Mouse (Mus musculus) intestine, postnatal 0 days (tissue): Measurements from ENCODE around the gene Fbxw11. TPM values are rescaled to one million over a fixed set of nuclear protein-coding genes. Genes with fewer than 3 reads are reported as not detected.

Experiments used
- ATAC-seq: fragments of 200-750 bp; cut with Nextera tagmentation; 2 replicates; pipeline ENCODE4 v1.8.0; 2017; ENCODE audit warnings: mild to moderate bottlenecking, moderate TSS enrichment, moderate library complexity
- H3K27ac ChIP-seq: fragments of 300-500 bp; sonication (generic); 2 replicates; pipeline ENCODE4 v1.5.1; 2014; ENCODE audit warnings: mild to moderate bottlenecking, low read depth, low read length, moderate library complexity
- H3K27me3 ChIP-seq: fragments of 300-500 bp; sonication (generic); replicated peaks from 2 replicates; pipeline ENCODE4 v1.6.1; 2014; ENCODE audit warnings: low read length, mixed read lengths; ENCODE audit not compliant: control insufficient read depth, insufficient read depth
- H3K36me3 ChIP-seq: fragments of 300-500 bp; sonication (generic); 2 replicates; pipeline ENCODE4 v1.6.1; 2014; ENCODE audit warnings: mild to moderate bottlenecking, moderate library complexity; ENCODE audit not compliant: control insufficient read depth, insufficient read depth
- H3K4me1 ChIP-seq: fragments of 300-500 bp; sonication (generic); replicated peaks from 2 replicates; pipeline ENCODE4 v1.6.1; 2014; ENCODE audit warnings: antibody characterized with exemption, low read length, mixed read lengths; ENCODE audit not compliant: control insufficient read depth, insufficient read depth
- H3K4me2 ChIP-seq: fragments of 300-500 bp; sonication (generic); replicated peaks from 2 replicates; pipeline ENCODE4 v1.6.1; 2014; ENCODE audit warnings: low read depth, mild to moderate bottlenecking, moderate library complexity
- H3K4me3 ChIP-seq: fragments of 300-500 bp; sonication (generic); 2 replicates; pipeline ENCODE4 v1.5.1; 2014; ENCODE audit warnings: low read depth, low read length
- H3K9ac ChIP-seq: fragments of 300-500 bp; sonication (generic); 2 replicates; pipeline ENCODE4 v1.6.1; 2014; ENCODE audit warnings: mild to moderate bottlenecking, low read depth, low read length
- H3K9me3 ChIP-seq: fragments of 300-500 bp; sonication (generic); 2 replicates; pipeline ENCODE4 v1.6.1; 2016; ENCODE audit warnings: mixed run types; ENCODE audit not compliant: control insufficient read depth
- CTCF ChIP-seq: sonication (generic); IDR thresholded peaks from 2 replicates; pipeline ENCODE4 v1.5.1; 2016; ENCODE audit warnings: low read depth, mild to moderate bottlenecking, control low read depth, antibody characterized with exemption, moderate library complexity
- WGBS: fragments of 180-500 bp; shearing (Covaris S2); extraction: QIAGEN DNeasy Blood & Tissue Kit; methylation state at CpG from one replicate; pipeline ENCODE4 v1.1.7; 2014; 5-methylcytosine and 5-hydroxymethylcytosine counted together
- polyA plus RNA-seq: library from polyadenylated mRNA; unstranded; fragments of >200 nt; fragmentation: Nextera tagmentation; extraction: Ambion mirVana; gene quantifications from 2 replicates; pipeline ENCODE4 v1.2.1, GENCODE M21; 2015

Fbxw11 gene
- polyA plus RNA-seq, 1 experiment from 2014 or later = 33.8 TPM

DNA sequence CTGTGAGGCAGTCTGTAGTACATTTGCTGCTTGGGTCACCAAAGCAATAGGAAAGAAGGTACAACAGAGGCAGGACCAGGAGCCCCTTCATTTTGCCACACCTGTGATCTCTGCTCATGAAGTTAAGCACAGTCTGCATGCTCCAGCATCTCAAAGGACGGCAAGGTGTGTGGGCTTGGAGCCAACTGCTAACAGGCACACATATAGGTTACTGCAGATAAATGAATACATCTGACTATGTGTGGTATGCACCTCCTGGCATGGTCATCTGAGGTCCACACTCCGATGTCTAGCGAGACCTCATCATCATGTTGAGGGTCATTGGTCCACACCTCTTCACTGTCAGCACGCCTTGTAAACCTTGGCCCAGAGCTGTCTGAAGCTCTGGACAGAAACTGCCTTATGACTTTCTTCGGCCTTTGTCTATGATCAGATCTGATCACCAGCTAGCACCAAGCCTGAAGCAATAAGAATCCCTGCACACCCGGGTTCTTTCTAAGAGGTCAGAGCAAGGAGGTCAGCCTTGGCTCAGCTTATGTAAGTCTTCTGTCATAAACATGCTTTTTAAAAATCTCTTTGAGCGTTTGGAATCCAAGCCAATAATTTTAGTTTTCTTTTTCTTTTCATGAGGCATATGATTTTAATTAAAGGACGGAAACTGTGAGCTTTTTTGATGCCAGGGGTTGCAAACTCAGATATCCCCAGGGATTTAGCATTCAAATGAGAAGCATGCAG, 3.8 kb upstream of the Fbxw11 start:
- 87% methylated on average over 8 of the region's 8 CpGs for WGBS
- no peak for ATAC-seq
- no peaks in the 10 kb centered on the region for H3K27me3 ChIP-seq
- H3K36me3 ChIP-seq = no peaks in the 10 kb centered on the region
- H3K9me3 ChIP-seq = no peaks in the 10 kb centered on the region
- no peak for TF ChIP-seq CTCF
- no peak overlapping the region for H3K27ac ChIP-seq
- H3K4me3 ChIP-seq = no peak overlapping the region
- H3K9ac ChIP-seq = no peak overlapping the region
- no peaks in the 10 kb centered on the region; the same call in 1 of the 2 replicates for H3K4me1 ChIP-seq
- no peak overlapping the region for H3K4me2 ChIP-seq

GRCm38 (mm10) chr11:32640617-32641016, 1.9 kb upstream of the Fbxw11 start:
- no peak for ATAC-seq
- Histone ChIP-seq H3K27me3 (no peaks in the 10 kb centered on the region), H3K4me3 (no peak overlapping the region), H3K4me1 (no peaks in the 10 kb centered on the region; the same call in 1 of the 2 replicates), H3K36me3 (no peaks in the 10 kb centered on the region), H3K4me2 (peak overlapping the region; percentile 81; the same call in 1 of the 2 replicates), H3K9ac (no peak overlapping the region), H3K9me3 (no peaks in the 10 kb centered on the region), H3K27ac (no peak overlapping the region)
- TF ChIP-seq CTCF = no peak
- 65% methylated on average over 4 of the region's 4 CpGs for WGBS

GRCm38 (mm10) chr11:32642899-32643886, 669 bp downstream of the Fbxw11 start:
- Histone ChIP-seq H3K4me3 (peak overlapping the region; percentile 97), H3K9ac (peak overlapping the region; percentile 97), H3K36me3 (no peaks in the 10 kb centered on the region), H3K27ac (peak overlapping the region; percentile 94), H3K4me2 (peak overlapping the region; percentile 81), H3K27me3 (no peaks in the 10 kb centered on the region), H3K9me3 (no peaks in the 10 kb centered on the region), H3K4me1 (peaks cover 8% of the 10 kb centered on the region; the same call in 1 of the 2 replicates)
- WGBS = under 1% methylated on average over 36 of the region's 54 CpGs
- no peak for TF ChIP-seq CTCF
- peak; percentile 27 for ATAC-seq

GRCm38 (mm10) chr11:32644010-32644409, 1.5 kb downstream of the Fbxw11 start:
- Histone ChIP-seq H3K4me3 (peak overlapping the region; percentile 97), H3K4me2 (peak overlapping the region; percentile 81), H3K9me3 (no peaks in the 10 kb centered on the region), H3K4me1 (peaks cover 8% of the 10 kb centered on the region; the same call in 1 of the 2 replicates), H3K9ac (peak overlapping the region; percentile 97), H3K27me3 (no peaks in the 10 kb centered on the region), H3K36me3 (no peaks in the 10 kb centered on the region), H3K27ac (peak overlapping the region; percentile 94; the same call in 1 of the 2 replicates)
- ATAC-seq = no peak
- TF ChIP-seq CTCF = no peak
- 14% methylated on average over 3 of the region's 3 CpGs for WGBS

DNA sequence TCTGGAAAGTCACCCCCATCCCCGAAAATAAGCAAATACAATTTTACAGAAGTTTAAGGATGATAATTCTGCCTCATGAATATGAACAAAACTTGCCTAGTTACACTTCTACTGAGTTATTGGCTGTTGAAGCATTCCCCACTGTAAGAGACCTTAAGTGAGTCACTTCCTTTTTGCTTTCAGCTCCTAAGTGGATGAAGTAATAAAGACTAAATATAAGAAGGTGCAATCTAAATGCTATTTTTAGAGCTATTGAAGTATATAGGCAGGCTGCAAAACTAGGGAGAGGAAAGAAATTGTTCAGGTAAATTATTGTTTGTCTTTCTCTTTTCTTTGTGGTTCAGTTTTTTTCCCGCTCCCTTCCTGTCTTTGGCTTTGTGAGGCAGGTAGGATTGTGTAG, 4.7 kb downstream of the Fbxw11 start:
- Histone ChIP-seq H3K27ac (no peak overlapping the region), H3K4me3 (no peak overlapping the region), H3K36me3 (no peaks in the 10 kb centered on the region), H3K4me1 (peaks cover 15% of the 10 kb centered on the region; the same call in 1 of the 2 replicates), H3K4me2 (no peak overlapping the region), H3K27me3 (no peaks in the 10 kb centered on the region), H3K9me3 (no peaks in the 10 kb centered on the region), H3K9ac (no peak overlapping the region)
- ATAC-seq = no peak
- 74% methylated on average over 2 of the region's 2 CpGs for WGBS
- no peak for TF ChIP-seq CTCF

DNA sequence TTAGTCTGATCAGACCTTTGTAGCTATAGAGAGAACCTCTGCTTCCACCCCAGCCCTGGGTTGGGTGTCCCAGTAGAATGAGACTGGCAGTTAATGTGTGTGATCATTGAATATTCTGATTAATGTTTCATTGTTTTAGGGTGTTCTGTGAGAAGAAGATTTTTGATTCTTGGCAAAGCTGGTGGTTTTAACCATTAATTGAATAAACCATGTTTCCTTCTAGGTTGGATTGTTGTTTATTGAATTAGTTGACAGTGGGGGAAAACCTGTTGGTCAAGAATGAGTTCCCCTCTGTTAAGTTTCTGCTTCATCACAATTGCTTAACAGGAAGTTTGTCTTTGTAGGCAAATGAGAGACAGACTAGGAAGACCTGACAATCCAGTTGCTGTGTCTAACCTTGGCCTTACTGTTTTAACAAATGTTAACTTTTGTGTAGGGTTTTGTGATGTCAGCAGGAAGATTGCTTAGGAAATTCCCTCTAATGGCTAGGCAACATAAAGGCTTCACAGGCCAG, 7.8 kb downstream of the Fbxw11 start:
- Histone ChIP-seq H3K4me3 (no peak overlapping the region), H3K4me1 (peaks cover 18% of the 10 kb centered on the region), H3K36me3 (no peaks in the 10 kb centered on the region), H3K4me2 (no peak overlapping the region), H3K27me3 (no peaks in the 10 kb centered on the region), H3K27ac (no peak overlapping the region), H3K9ac (no peak overlapping the region), H3K9me3 (no peaks in the 10 kb centered on the region)
- ATAC-seq = no peak
- TF ChIP-seq CTCF = no peak
